Mouse (Mus musculus): Measurements from ENCODE around the gene Prpsap1. TPM values are rescaled to one million over a fixed set of nuclear protein-coding genes. Genes with fewer than 3 reads are reported as not detected.
A peak's percentile ranks its signal among the peaks of the same experiment; 100 is the strongest.

Prpsap1 gene
- polyA plus RNA-seq, 1 experiment from 2014 or later: 260 TPM

DNA sequence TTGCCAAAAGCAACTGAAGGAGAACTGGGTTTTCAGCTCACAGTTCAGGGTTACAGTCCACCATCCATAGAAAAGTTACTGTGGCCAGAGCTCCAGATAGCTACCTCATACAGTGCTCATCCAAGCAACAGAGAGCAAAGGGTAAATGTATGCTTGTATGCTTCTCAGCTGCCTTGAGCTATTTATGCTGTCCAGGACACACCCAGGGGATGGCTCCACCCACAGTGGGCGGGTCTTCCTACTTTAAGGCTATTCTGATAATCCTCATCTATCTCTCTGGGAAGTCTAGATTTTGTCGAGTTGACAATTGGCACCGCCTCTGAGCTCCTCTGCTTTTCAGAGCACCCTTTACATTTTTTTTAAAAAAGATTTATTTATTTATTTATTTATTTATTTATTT is 27.1 kb upstream of the Prpsap1 start:
- no peaks in the 10 kb centered on the region for H3K27me3 ChIP-seq (replicated peaks; ENCODE audit: control insufficient read depth, insufficient read depth, low read length)
- H3K4me3 ChIP-seq (ENCODE audit: low read length): no peak overlapping the region
- peak; percentile 47; the same call in 1 of the 2 replicates for ATAC-seq
- no peaks in the 10 kb centered on the region for H3K9me3 ChIP-seq (ENCODE audit: control insufficient read depth, low read length)
- H3K4me2 ChIP-seq (ENCODE audit: low read depth, low read length): no peak overlapping the region
- H3K27ac ChIP-seq (ENCODE audit: low read length): no peak overlapping the region
- H3K9ac ChIP-seq (ENCODE audit: low read depth, low read length): no peak overlapping the region
- H3K4me1 ChIP-seq (ENCODE audit: control insufficient read depth, insufficient read depth, low read length): peaks cover 24% of the 10 kb centered on the region
- H3K36me3 ChIP-seq (ENCODE audit: control insufficient read depth, insufficient read depth, low read length): no peaks in the 10 kb centered on the region
- WGBS: 58% methylated on average over 3 of the region's 3 CpGs

GRCm38 (mm10) chr11:116518482-116518881 is 24.5 kb upstream of the Prpsap1 start:
- Histone ChIP-seq H3K9me3 (ENCODE audit: control insufficient read depth, low read length) (no peaks in the 10 kb centered on the region), H3K4me1 (ENCODE audit: control insufficient read depth, insufficient read depth, low read length) (peaks cover 18% of the 10 kb centered on the region)
- ATAC-seq: peak; percentile 51; the same call in 1 of the 2 replicates

GRCm38 (mm10) chr11:116515330-116516020 is 21.5 kb upstream of the Prpsap1 start:
- ATAC-seq: no peak
- WGBS: 22% methylated on average over 24 of the region's 24 CpGs
- peaks cover 8% of the 10 kb centered on the region; the same call in 1 of the 2 replicates for H3K4me1 ChIP-seq (ENCODE audit: control insufficient read depth, insufficient read depth, low read length)
- H3K4me3 ChIP-seq (ENCODE audit: low read length): no peak overlapping the region
- H3K9ac ChIP-seq (ENCODE audit: low read depth, low read length): no peak overlapping the region
- no peak overlapping the region for H3K27ac ChIP-seq (ENCODE audit: low read length)
- H3K36me3 ChIP-seq (ENCODE audit: control insufficient read depth, insufficient read depth, low read length): no peaks in the 10 kb centered on the region
- H3K4me2 ChIP-seq (ENCODE audit: low read depth, low read length): no peak overlapping the region
- no peaks in the 10 kb centered on the region for H3K9me3 ChIP-seq (ENCODE audit: control insufficient read depth, low read length)
- H3K27me3 ChIP-seq (replicated peaks; ENCODE audit: control insufficient read depth, insufficient read depth, low read length): no peaks in the 10 kb centered on the region

More at GRCm38 (mm10) chr11:116518482-116518881, 24.5 kb upstream of the Prpsap1 start:
- H3K36me3 ChIP-seq (ENCODE audit: control insufficient read depth, insufficient read depth, low read length): no peaks in the 10 kb centered on the region
- peak overlapping the region; percentile 54 for H3K27ac ChIP-seq (ENCODE audit: low read length)
- H3K4me3 ChIP-seq (ENCODE audit: low read length): no peak overlapping the region
- H3K9ac ChIP-seq (ENCODE audit: low read depth, low read length): no peak overlapping the region; the same call in 1 of the 2 replicates
- no peak overlapping the region for H3K4me2 ChIP-seq (ENCODE audit: low read depth, low read length)
- H3K27me3 ChIP-seq (replicated peaks; ENCODE audit: control insufficient read depth, insufficient read depth, low read length): no peaks in the 10 kb centered on the region
- 41% methylated on average over 8 of the region's 8 CpGs for WGBS

GRCm38 (mm10) chr11:116513531-116514038 is 19.6 kb upstream of the Prpsap1 start:
- peaks cover 7% of the 10 kb centered on the region; the same call in 1 of the 2 replicates for H3K4me1 ChIP-seq (ENCODE audit: control insufficient read depth, insufficient read depth, low read length)
- no peaks in the 10 kb centered on the region for H3K27me3 ChIP-seq (replicated peaks; ENCODE audit: control insufficient read depth, insufficient read depth, low read length)
- H3K9me3 ChIP-seq (ENCODE audit: control insufficient read depth, low read length): no peaks in the 10 kb centered on the region
- H3K36me3 ChIP-seq (ENCODE audit: control insufficient read depth, insufficient read depth, low read length): no peaks in the 10 kb centered on the region
- H3K27ac ChIP-seq (ENCODE audit: low read length): no peak overlapping the region
- H3K4me3 ChIP-seq (ENCODE audit: low read length): no peak overlapping the region
- no peak overlapping the region for H3K9ac ChIP-seq (ENCODE audit: low read depth, low read length)
- no peak for ATAC-seq
- H3K4me2 ChIP-seq (ENCODE audit: low read depth, low read length): no peak overlapping the region
- WGBS: 73% methylated on average over 4 of the region's 4 CpGs

- no peak overlapping the region for H3K4me3 ChIP-seq (ENCODE audit: low read length)
- ATAC-seq: no peak
- no peak overlapping the region for H3K9ac ChIP-seq (ENCODE audit: low read depth, low read length)
- no peak overlapping the region for H3K27ac ChIP-seq (ENCODE audit: low read length)
- no peaks in the 10 kb centered on the region for H3K9me3 ChIP-seq (ENCODE audit: control insufficient read depth, low read length)
- H3K36me3 ChIP-seq (ENCODE audit: control insufficient read depth, insufficient read depth, low read length): no peaks in the 10 kb centered on the region
- H3K27me3 ChIP-seq (replicated peaks; ENCODE audit: control insufficient read depth, insufficient read depth, low read length): no peaks in the 10 kb centered on the region
- 86% methylated on average over 6 of the region's 6 CpGs for WGBS
- H3K4me2 ChIP-seq (ENCODE audit: low read depth, low read length): no peak overlapping the region
- 0 out of 2 replicates have a peak, but pooled peaks cover 4% of the 10 kb centered on the region for H3K4me1 ChIP-seq (ENCODE audit: control insufficient read depth, insufficient read depth, low read length)
These were observed 19.0 kb upstream of the Prpsap1 start for GRCm38 (mm10) chr11:116512987-116513386.

DNA sequence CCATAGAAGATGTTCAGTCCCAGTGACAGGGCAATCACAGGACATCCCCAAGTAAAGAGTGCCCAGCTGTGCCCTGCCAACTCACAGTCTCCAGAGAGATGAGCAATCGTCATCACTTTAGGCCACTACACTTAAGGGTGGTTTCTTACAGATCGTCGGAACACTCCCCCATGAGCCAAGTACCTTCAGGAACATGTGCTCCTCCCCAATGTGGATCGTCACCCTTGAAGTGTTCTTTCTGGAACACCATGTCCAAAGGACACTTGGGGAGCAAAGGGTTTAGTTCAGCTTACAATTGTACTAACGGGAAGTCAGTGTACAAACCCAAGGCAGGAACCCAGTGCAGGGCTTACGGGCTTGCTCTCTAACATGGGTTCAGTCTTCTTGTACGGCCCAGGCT is 18.2 kb upstream of the Prpsap1 start:
- ATAC-seq: no peak
- no peak overlapping the region for H3K27ac ChIP-seq (ENCODE audit: low read length)
- H3K27me3 ChIP-seq (replicated peaks; ENCODE audit: control insufficient read depth, insufficient read depth, low read length): no peaks in the 10 kb centered on the region
- H3K4me2 ChIP-seq (ENCODE audit: low read depth, low read length): no peak overlapping the region
- H3K36me3 ChIP-seq (ENCODE audit: control insufficient read depth, insufficient read depth, low read length): no peaks in the 10 kb centered on the region
- no peaks in the 10 kb centered on the region for H3K9me3 ChIP-seq (ENCODE audit: control insufficient read depth, low read length)
- WGBS: 92% methylated on average over 7 of the region's 7 CpGs
- no peaks in the 10 kb centered on the region for H3K4me1 ChIP-seq (ENCODE audit: control insufficient read depth, insufficient read depth, low read length)
- H3K9ac ChIP-seq (ENCODE audit: low read depth, low read length): no peak overlapping the region
- H3K4me3 ChIP-seq (ENCODE audit: low read length): no peak overlapping the region

DNA sequence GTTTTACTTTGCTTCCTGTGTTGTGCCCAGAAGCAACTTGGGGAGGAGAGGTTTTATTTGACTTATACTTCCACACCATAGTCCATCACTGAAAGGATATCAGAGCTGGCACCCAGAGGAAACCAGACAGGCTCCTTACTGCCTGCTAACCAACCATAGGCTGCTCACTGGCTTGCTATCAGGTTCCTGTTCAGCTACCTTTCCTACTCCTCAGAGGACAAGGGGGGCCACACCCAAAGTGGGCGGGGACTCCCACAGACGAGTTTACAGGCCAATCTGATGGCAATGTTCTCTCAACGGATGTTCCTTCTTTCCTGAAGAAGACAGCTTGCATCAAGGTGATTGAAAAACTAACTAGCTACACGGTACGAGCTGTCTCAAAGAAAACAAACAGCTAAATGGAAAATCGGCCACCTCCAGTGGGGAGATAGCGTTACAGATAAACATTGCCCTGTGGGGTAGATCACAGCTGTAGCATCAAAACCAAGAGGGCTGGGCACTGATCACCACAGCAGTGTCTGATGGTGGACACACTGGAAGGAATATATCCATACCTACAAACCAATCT is 17.4 kb upstream of the Prpsap1 start:
- Histone ChIP-seq H3K36me3 (ENCODE audit: control insufficient read depth, insufficient read depth, low read length) (no peaks in the 10 kb centered on the region), H3K4me1 (ENCODE audit: control insufficient read depth, insufficient read depth, low read length) (no peaks in the 10 kb centered on the region), H3K9me3 (ENCODE audit: control insufficient read depth, low read length) (no peaks in the 10 kb centered on the region), H3K27ac (ENCODE audit: low read length) (no peak overlapping the region), H3K9ac (ENCODE audit: low read depth, low read length) (no peak overlapping the region), H3K4me2 (ENCODE audit: low read depth, low read length) (no peak overlapping the region), H3K4me3 (ENCODE audit: low read length) (no peak overlapping the region), H3K27me3 (replicated peaks; ENCODE audit: control insufficient read depth, insufficient read depth, low read length) (no peaks in the 10 kb centered on the region)
- no peak for ATAC-seq
- WGBS: 58% methylated on average over 7 of the region's 7 CpGs

GRCm38 (mm10) chr11:116508689-116509088 is 14.7 kb upstream of the Prpsap1 start:
- Histone ChIP-seq H3K27ac (ENCODE audit: low read length) (no peak overlapping the region), H3K4me3 (ENCODE audit: low read length) (no peak overlapping the region), H3K9me3 (ENCODE audit: control insufficient read depth, low read length) (no peaks in the 10 kb centered on the region), H3K4me2 (ENCODE audit: low read depth, low read length) (no peak overlapping the region), H3K36me3 (ENCODE audit: control insufficient read depth, insufficient read depth, low read length) (no peaks in the 10 kb centered on the region), H3K9ac (ENCODE audit: low read depth, low read length) (no peak overlapping the region), H3K27me3 (replicated peaks; ENCODE audit: control insufficient read depth, insufficient read depth, low read length) (no peaks in the 10 kb centered on the region), H3K4me1 (ENCODE audit: control insufficient read depth, insufficient read depth, low read length) (no peaks in the 10 kb centered on the region)
- WGBS: 49% methylated on average over 2 of the region's 2 CpGs
- ATAC-seq: no peak

DNA sequence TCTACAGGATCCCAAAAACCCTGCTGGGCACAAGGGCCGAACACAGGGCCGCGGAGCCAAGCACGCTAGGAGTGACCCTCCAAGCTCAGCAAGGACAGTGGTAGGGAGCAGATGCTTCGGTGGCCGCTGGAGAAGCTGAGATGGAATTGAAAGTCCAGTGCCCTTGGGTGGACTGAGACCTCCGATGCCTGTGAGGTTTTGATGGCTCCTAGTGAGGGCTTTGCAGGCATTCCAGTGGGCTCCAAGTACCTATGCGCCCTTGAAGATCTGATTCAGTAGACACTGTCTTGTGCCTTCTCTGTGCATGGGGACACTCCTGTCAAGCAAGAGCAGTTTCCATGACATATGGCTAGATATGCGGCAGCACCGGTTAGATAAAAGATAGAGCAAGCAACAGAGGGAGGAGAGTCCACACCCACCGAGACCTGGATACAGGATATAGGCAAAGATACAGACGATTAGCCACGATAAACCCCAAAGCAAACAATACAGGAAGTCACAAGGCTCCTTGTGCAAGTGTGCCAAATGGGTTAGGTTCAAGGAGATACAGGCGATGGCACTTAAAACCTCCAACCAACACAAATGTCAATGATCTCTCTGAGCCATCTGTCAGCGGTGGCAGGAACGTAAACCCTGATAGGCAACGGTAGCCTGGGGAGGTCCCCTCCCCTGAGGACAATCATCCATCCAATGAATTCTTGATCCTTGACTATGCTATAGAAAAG is 12.3 kb upstream of the Prpsap1 start:
- Histone ChIP-seq H3K4me2 (ENCODE audit: low read depth, low read length) (no peak overlapping the region), H3K9me3 (ENCODE audit: control insufficient read depth, low read length) (no peaks in the 10 kb centered on the region), H3K36me3 (ENCODE audit: control insufficient read depth, insufficient read depth, low read length) (no peaks in the 10 kb centered on the region), H3K27ac (ENCODE audit: low read length) (no peak overlapping the region), H3K4me3 (ENCODE audit: low read length) (no peak overlapping the region), H3K27me3 (replicated peaks; ENCODE audit: control insufficient read depth, insufficient read depth, low read length) (no peaks in the 10 kb centered on the region), H3K9ac (ENCODE audit: low read depth, low read length) (no peak overlapping the region), H3K4me1 (ENCODE audit: control insufficient read depth, insufficient read depth, low read length) (no peaks in the 10 kb centered on the region)
- 78% methylated on average over 17 of the region's 17 CpGs for WGBS
- ATAC-seq: no peak
